ENCODE assay signal across 8 mouse cellular contexts in genomic region chr7:5081241-5081640, GRCm38 (mm10). TPM values are rescaled to one million over a fixed set of nuclear protein-coding genes. Genes with fewer than 3 reads are reported as not detected.
DNase-seq lines count a peak whose midpoint lies in the region; ATAC-seq and TF ChIP-seq lines count a peak whose summit lies in the region.

No protein-coding gene starts in this region.

- no peak for DNase-seq in lung, postnatal 0 days (ENCODE audit: low spot score)
- no peak for DNase-seq in lung, postnatal 25 days (ENCODE audit: low spot score)
- DNase-seq in liver = peak; percentile 76
- no peak for DNase-seq in layer of hippocampus, adult 11-12 months (ENCODE audit: low spot score)
- no peak for DNase-seq in adrenal gland, postnatal 10 days

- H3K27ac ChIP-seq in lung, postnatal 0 days (ENCODE audit: low read length) = no peak overlapping the region
- peak overlapping the region; percentile 95; the same call in 1 of the 2 replicates for H3K27ac ChIP-seq in stomach, embryonic 15.5 days

- peak overlapping the region; percentile 70 for H3K4me2 ChIP-seq in lung, postnatal 0 days (replicated peaks; ENCODE audit: low read depth, low read length)
- H3K4me2 ChIP-seq in stomach, embryonic 15.5 days = peak overlapping the region; percentile 78

- no peak for ATAC-seq in lung, postnatal 0 days
- 0 out of 2 replicates have a peak, but pooled peaks have one; percentile 30 for ATAC-seq in stomach, embryonic 15.5 days (ENCODE audit: insufficient read depth, low FRiP score, low read depth)
- ATAC-seq in frontal cortex, adult (ENCODE audit: low TSS enrichment) = no peak

- H3K4me1 ChIP-seq in lung, postnatal 0 days (ENCODE audit: insufficient read depth, low read depth, low read length) = peaks cover 7% of the 10 kb centered on the region
- H3K4me1 ChIP-seq in erythroblast, embryonic 14.5 days (ENCODE audit: control insufficient read depth) = peaks cover 73% of the 10 kb centered on the region
- H3K4me1 ChIP-seq in stomach, embryonic 15.5 days = peaks cover 12% of the 10 kb centered on the region

- 42% methylated on average over 6 of the region's 6 CpGs for WGBS in lung, postnatal 0 days
- 56% methylated on average over 6 of the region's 6 CpGs for WGBS in stomach, embryonic 15.5 days

- H3K27me3 ChIP-seq in lung, postnatal 0 days (replicated peaks; ENCODE audit: insufficient read depth, low read length) = no peaks in the 10 kb centered on the region
- H3K27me3 ChIP-seq in erythroblast, embryonic 14.5 days (ENCODE audit: control insufficient read depth) = no peaks in the 10 kb centered on the region
- no peaks in the 10 kb centered on the region for H3K27me3 ChIP-seq in stomach, embryonic 15.5 days (replicated peaks)

- TF ChIP-seq EP300 in lung, postnatal 0 days (IDR thresholded peaks at IDR 0.05) = no peak

- H3K4me3 ChIP-seq in lung, postnatal 0 days (ENCODE audit: low read depth, low read length) = peak overlapping the region; percentile 69; the same call in 1 of the 2 replicates
- H3K4me3 ChIP-seq in erythroblast, embryonic 14.5 days (replicated peaks) = peak overlapping the region; percentile 100
- peak overlapping the region; percentile 86 for H3K4me3 ChIP-seq in stomach, embryonic 15.5 days (replicated peaks)

- no peaks in the 10 kb centered on the region for H3K9me3 ChIP-seq in lung, postnatal 0 days (ENCODE audit: low read length)
- H3K9me3 ChIP-seq in erythroblast, embryonic 14.5 days (ENCODE audit: control insufficient read depth, low read length) = no peaks in the 10 kb centered on the region
- H3K9me3 ChIP-seq in stomach, embryonic 15.5 days = no peaks in the 10 kb centered on the region

- TF ChIP-seq CTCF in lung, postnatal 0 days (IDR thresholded peaks at IDR 0.05) = no peak

- H3K9ac ChIP-seq in lung, postnatal 0 days (replicated peaks; ENCODE audit: low read depth) = no peak overlapping the region
- peak overlapping the region; percentile 87; the same call in 1 of the 2 replicates for H3K9ac ChIP-seq in stomach, embryonic 15.5 days

- H3K36me3 ChIP-seq in lung, postnatal 0 days (ENCODE audit: insufficient read depth, low read length) = peaks cover 18% of the 10 kb centered on the region; the same call in 1 of the 2 replicates
- peaks cover 79% of the 10 kb centered on the region for H3K36me3 ChIP-seq in erythroblast, embryonic 14.5 days (ENCODE audit: control insufficient read depth)
- peaks cover 41% of the 10 kb centered on the region for H3K36me3 ChIP-seq in stomach, embryonic 15.5 days

RNA-seq across cellular contexts. Expression of gene Epn1, which starts 1.2 kb away (rescaled TPM):
- 40.7 and 41.6 TPM in 2 replicates for polyA plus RNA-seq in lung, postnatal 0 days (2015; fragmentation: Nextera tagmentation; extraction: Ambion mirVana)
- polyA plus RNA-seq in erythroblast, embryonic 14.5 days (2012) = 227 and 231 TPM in 2 replicates
- 54.5 and 59.6 TPM in 2 replicates for polyA plus RNA-seq in stomach, embryonic 15.5 days (2015; fragmentation: Nextera tagmentation; extraction: Ambion mirVana)
- 100 to 1,000 TPM; 144 to 150 TPM for total RNA-seq in adrenal gland, postnatal 10 days (2021)

RNA-seq across cellular contexts. Expression of gene U2af2, which starts 19.3 kb away (rescaled TPM):
- 42.0 and 46.1 TPM in 2 replicates for polyA plus RNA-seq in lung, postnatal 0 days (2015; fragmentation: Nextera tagmentation; extraction: Ambion mirVana)
- polyA plus RNA-seq in erythroblast, embryonic 14.5 days (2012) = 43.1 and 44.9 TPM in 2 replicates
- 118 and 124 TPM in 2 replicates for polyA plus RNA-seq in stomach, embryonic 15.5 days (2015; fragmentation: Nextera tagmentation; extraction: Ambion mirVana)
- 100 to 1,000 TPM; 142 to 161 TPM for total RNA-seq in adrenal gland, postnatal 10 days (2021)

RNA-seq across cellular contexts. Expression of gene Zfp580, which starts 29.9 kb away (rescaled TPM):
- 25.7 and 30.4 TPM in 2 replicates for polyA plus RNA-seq in lung, postnatal 0 days (2015; fragmentation: Nextera tagmentation; extraction: Ambion mirVana)
- polyA plus RNA-seq in erythroblast, embryonic 14.5 days (2012) = 0.10 and 0.26 TPM in 2 replicates
- polyA plus RNA-seq in stomach, embryonic 15.5 days (2015; fragmentation: Nextera tagmentation; extraction: Ambion mirVana) = 27.7 and 28.6 TPM in 2 replicates
- 10 to 100 TPM; 11.4 to 13.1 TPM for total RNA-seq in adrenal gland, postnatal 10 days (2021)

RNA-seq across cellular contexts. Expression of gene Rfpl4, which starts 35.5 kb away (rescaled TPM):
- polyA plus RNA-seq in lung, postnatal 0 days (2015; fragmentation: Nextera tagmentation; extraction: Ambion mirVana) = not detected in 2 replicates
- not detected in 2 replicates for polyA plus RNA-seq in erythroblast, embryonic 14.5 days (2012)
- not detected in 2 replicates for polyA plus RNA-seq in stomach, embryonic 15.5 days (2015; fragmentation: Nextera tagmentation; extraction: Ambion mirVana)
- total RNA-seq in adrenal gland, postnatal 10 days (2021) = not detected

RNA-seq across cellular contexts. Expression of gene Zfp784, which starts 43.0 kb away (rescaled TPM):
- polyA plus RNA-seq in lung, postnatal 0 days (2015; fragmentation: Nextera tagmentation; extraction: Ambion mirVana) = 6.5 and 7.7 TPM in 2 replicates
- 0.06 and 0.09 TPM in 2 replicates for polyA plus RNA-seq in erythroblast, embryonic 14.5 days (2012)
- 5.4 and 6.0 TPM in 2 replicates for polyA plus RNA-seq in stomach, embryonic 15.5 days (2015; fragmentation: Nextera tagmentation; extraction: Ambion mirVana)
- 1 to 10 TPM; 5.7 to 7.3 TPM for total RNA-seq in adrenal gland, postnatal 10 days (2021)

Comparison
In these comparisons a context has a peak if more than half of its experiments do, and no peak if none do; other contexts are left out.
1. RNA of gene Zfp580, which starts 29.9 kb away (polyA plus RNA-seq): 25.7 to 30.4 TPM in lung, postnatal 0 days and 27.7 to 28.6 TPM in stomach, embryonic 15.5 days; 0.10 to 0.26 TPM in erythroblast, embryonic 14.5 days; every median in the first group is over 10 times any median in the second.
2. Peak in every context shown above with its lines, with median percentiles within 50 percentile points of each other: H3K4me3 ChIP-seq.